In genomic region chr11:38066091-38066490, GRCm38 (mm10) we compare ENCODE assay signal across 23 mouse cellular contexts.
DNase-seq lines count a peak whose midpoint lies in the region; ATAC-seq and TF ChIP-seq lines count a peak whose summit lies in the region.
"Had no signal": no experiment of that assay in that cellular context is flagged by ENCODE, and none has a peak within 500 bp of the region (broad histone marks: within the 10 kb centered on the region; RNA-seq: fewer than 3 reads in every experiment).

No protein-coding gene starts in this region.

- no peaks in the 10 kb centered on the region for H3K9me3 ChIP-seq in heart, embryonic 12.5 days (replicated peaks)
- H3K9me3 ChIP-seq in forebrain, embryonic 13.5 days (replicated peaks) = no peaks in the 10 kb centered on the region
- H3K9me3 ChIP-seq: forebrain, embryonic 10.5 days had no signal

- no peaks in the 10 kb centered on the region for H3K27me3 ChIP-seq in heart, embryonic 12.5 days (replicated peaks)
- no peaks in the 10 kb centered on the region for H3K27me3 ChIP-seq in forebrain, embryonic 13.5 days

- DNase-seq in adrenal gland, adult 2 months = peak; percentile 1
- DNase-seq in adrenal gland, postnatal 14 days = no peak
- DNase-seq in heart, adult 18-20 months = peak; percentile 14 to 21
- DNase-seq in layer of hippocampus, adult 2 months (ENCODE audit: low spot score in 2 of 2) = no peak
- DNase-seq in layer of hippocampus, adult 18-20 months (ENCODE audit: low spot score in 2 of 2) = no peak
- DNase-seq in heart, postnatal 4 days = peak; percentile 9
- DNase-seq: adrenal gland, postnatal 25 days; cerebellum, adult 18-20 months; cerebellum, adult 9-10 months; cerebellum, postnatal 14 days; forebrain, postnatal 0 days; gastrocnemius, postnatal 25 days; kidney, adult 18-20 months; kidney, adult 9 months had no signal

- no peak overlapping the region for H3K4me2 ChIP-seq in heart, embryonic 12.5 days
- H3K4me2 ChIP-seq in forebrain, embryonic 13.5 days = no peak overlapping the region
- H3K4me2 ChIP-seq: hindbrain, embryonic 14.5 days had no signal

- ATAC-seq in heart, embryonic 12.5 days (ENCODE audit: insufficient number of reproducible peaks, low FRiP score) = no peak
- no peak for ATAC-seq in forebrain, embryonic 13.5 days
- ATAC-seq: activated CD4-positive, CD25-positive, alpha-beta regulatory T cell, adult 4 months; forebrain, embryonic 14.5 days; forebrain, postnatal 0 days; hindbrain, postnatal 0 days; inflammation-experienced regulatory T-cells, adult 6 months; intestine, embryonic 16.5 days had no signal

- 60% methylated on average over 5 of the region's 5 CpGs for WGBS in heart, embryonic 12.5 days
- 84% methylated on average over 5 of the region's 5 CpGs for WGBS in forebrain, embryonic 13.5 days

- H3K27ac ChIP-seq in heart, embryonic 12.5 days (ENCODE audit: poor library complexity, severe bottlenecking) = no peak overlapping the region
- peak overlapping the region; percentile 67 for H3K27ac ChIP-seq in layer of hippocampus, adult 2 months
- no peak overlapping the region for H3K27ac ChIP-seq in forebrain, embryonic 13.5 days
- H3K27ac ChIP-seq: forebrain, embryonic 10.5 days; hindbrain, embryonic 14.5 days; hindbrain, postnatal 0 days had no signal

- H3K4me3 ChIP-seq in heart, embryonic 12.5 days = no peak overlapping the region
- H3K4me3 ChIP-seq in layer of hippocampus, adult 2 months = no peak overlapping the region
- H3K4me3 ChIP-seq in forebrain, embryonic 13.5 days = no peak overlapping the region
- H3K4me3 ChIP-seq: forebrain, embryonic 10.5 days had no signal

- no peak for TF ChIP-seq CTCF in layer of hippocampus, adult 2 months (conservative IDR thresholded peaks at IDR 0.05)

- H3K4me1 ChIP-seq in heart, embryonic 12.5 days (replicated peaks) = no peaks in the 10 kb centered on the region
- no peaks in the 10 kb centered on the region for H3K4me1 ChIP-seq in forebrain, embryonic 13.5 days

- no peak overlapping the region for H3K9ac ChIP-seq in heart, embryonic 12.5 days
- no peak overlapping the region for H3K9ac ChIP-seq in forebrain, embryonic 13.5 days
- H3K9ac ChIP-seq: forebrain, postnatal 0 days; hindbrain, embryonic 14.5 days had no signal

- H3K36me3 ChIP-seq in heart, embryonic 12.5 days = no peaks in the 10 kb centered on the region
- H3K36me3 ChIP-seq in forebrain, embryonic 13.5 days (ENCODE audit: poor library complexity, severe bottlenecking) = no peaks in the 10 kb centered on the region
- H3K36me3 ChIP-seq: forebrain, embryonic 10.5 days had no signal

Comparison
In these comparisons a context has a peak if more than half of its experiments do, and no peak if none do; other contexts are left out.
1. DNase-seq: peak in adrenal gland, adult 2 months (single experiment), heart, adult 18-20 months (2 of 2) and heart, postnatal 4 days (single experiment); none in adrenal gland, postnatal 14 days (single experiment), layer of hippocampus, adult 2 months (0 of 2) and layer of hippocampus, adult 18-20 months (0 of 2).